Mouse (Mus musculus) hindbrain, embryonic 11.5 days (tissue): ENCODE data around the gene Osbpl3. TPM values are rescaled to one million over a fixed set of nuclear protein-coding genes. Genes with fewer than 3 reads are reported as not detected.

ENCODE experiments used
- ATAC-seq: fragments of 200-750 bp; cut with Nextera tagmentation; 2 replicates; pipeline ENCODE4 v1.8.0; 2017; ENCODE audit warnings: mild to moderate bottlenecking, moderate TSS enrichment, moderate library complexity; ENCODE audit not compliant: low FRiP score
- DNase-seq: peaks from one replicate; pipeline ENCODE4 v3.0.0-alpha.2; 2015; ENCODE audit warnings: low spot score
- H3K27ac ChIP-seq: fragments of 300-500 bp; sonication (generic); 2 replicates; pipeline ENCODE4 v1.5.1; 2014; ENCODE audit warnings: mild to moderate bottlenecking, low read depth, low read length
- H3K27me3 ChIP-seq: fragments of 300-500 bp; sonication (generic); 2 replicates; pipeline ENCODE4 v1.6.1; 2014; ENCODE audit warnings: mild to moderate bottlenecking, low read length, moderate library complexity, mixed read lengths; ENCODE audit not compliant: control insufficient read depth, insufficient read depth
- H3K36me3 ChIP-seq: fragments of 300-500 bp; sonication (generic); 2 replicates; pipeline ENCODE4 v1.6.1; 2014; ENCODE audit warnings: mild to moderate bottlenecking, low read length, moderate library complexity, mixed read lengths; ENCODE audit not compliant: control insufficient read depth, insufficient read depth
- H3K4me1 ChIP-seq: fragments of 300-500 bp; sonication (generic); replicated peaks from 2 replicates; pipeline ENCODE4 v1.6.1; 2014; ENCODE audit warnings: low read length, mixed read lengths; ENCODE audit not compliant: control insufficient read depth, insufficient read depth
- H3K4me2 ChIP-seq: fragments of 300-500 bp; sonication (generic); replicated peaks from 2 replicates; pipeline ENCODE4 v1.6.1; 2014; ENCODE audit warnings: mild to moderate bottlenecking, low read depth, low read length
- H3K4me3 ChIP-seq: fragments of 300-500 bp; sonication (generic); 2 replicates; pipeline ENCODE4 v1.5.1; 2014; ENCODE audit warnings: low read depth, low read length
- H3K9ac ChIP-seq: fragments of 300-500 bp; sonication (generic); 2 replicates; pipeline ENCODE4 v1.6.1; 2014; ENCODE audit warnings: low read depth, low read length
- H3K9me3 ChIP-seq: fragments of 300-500 bp; sonication (generic); 2 replicates; pipeline ENCODE4 v1.6.1; 2016; ENCODE audit warnings: low read length; ENCODE audit not compliant: control insufficient read depth
- WGBS: fragments of 180-500 bp; shearing (Covaris S2); extraction: QIAGEN DNeasy Blood & Tissue Kit; methylation state at CpG from one replicate; pipeline ENCODE4 v1.1.7; 2014; 5-methylcytosine and 5-hydroxymethylcytosine counted together
- polyA plus RNA-seq: library from polyadenylated mRNA; unstranded; fragments of >200 nt; fragmentation: Nextera tagmentation; extraction: Ambion mirVana; gene quantifications from 2 replicates; pipeline ENCODE4 v1.2.1, GENCODE M21; 2014

The Osbpl3 gene
- polyA plus RNA-seq, 1 experiment from 2014 or later, result 7.2 TPM

GRCm38 (mm10) chr6:50420413-50420812 lies 35.6 kb downstream of the Osbpl3 start:
- H3K9me3 ChIP-seq, result no peaks in the 10 kb centered on the region
- WGBS, result 82% methylated on average over 2 of the region's 2 CpGs
- ATAC-seq (no peak), DNase-seq (no peak)
- H3K9ac ChIP-seq, result no peak overlapping the region
- no peaks in the 10 kb centered on the region for H3K27me3 ChIP-seq
- H3K4me3 ChIP-seq, result no peak overlapping the region
- no peaks in the 10 kb centered on the region for H3K36me3 ChIP-seq
- no peak overlapping the region for H3K27ac ChIP-seq
- no peak overlapping the region for H3K4me2 ChIP-seq
- H3K4me1 ChIP-seq, result no peaks in the 10 kb centered on the region

GRCm38 (mm10) chr6:50419518-50420290 lies 36.3 kb downstream of the Osbpl3 start:
- WGBS, result 86% methylated on average over 10 of the region's 10 CpGs
- H3K27ac ChIP-seq, result no peak overlapping the region
- no peaks in the 10 kb centered on the region for H3K36me3 ChIP-seq
- no peaks in the 10 kb centered on the region for H3K9me3 ChIP-seq
- no peak for ATAC-seq
- no peaks in the 10 kb centered on the region for H3K4me1 ChIP-seq
- H3K4me2 ChIP-seq, result no peak overlapping the region
- no peaks in the 10 kb centered on the region for H3K27me3 ChIP-seq
- no peak for DNase-seq
- no peak overlapping the region for H3K4me3 ChIP-seq
- no peak overlapping the region for H3K9ac ChIP-seq

GRCm38 (mm10) chr6:50418951-50419350 lies 37.0 kb downstream of the Osbpl3 start:
- DNase-seq (no peak), ATAC-seq (no peak)
- Histone ChIP-seq H3K9ac (no peak overlapping the region), H3K9me3 (no peaks in the 10 kb centered on the region), H3K36me3 (no peaks in the 10 kb centered on the region), H3K27ac (no peak overlapping the region), H3K27me3 (no peaks in the 10 kb centered on the region), H3K4me3 (no peak overlapping the region), H3K4me2 (no peak overlapping the region), H3K4me1 (no peaks in the 10 kb centered on the region)
- 83% methylated on average over 4 of the region's 4 CpGs for WGBS

GRCm38 (mm10) chr6:50416854-50417253 lies 39.1 kb downstream of the Osbpl3 start:
- Histone ChIP-seq H3K9me3 (no peaks in the 10 kb centered on the region), H3K4me3 (no peak overlapping the region), H3K36me3 (no peaks in the 10 kb centered on the region), H3K27ac (no peak overlapping the region), H3K9ac (no peak overlapping the region), H3K4me1 (no peaks in the 10 kb centered on the region), H3K4me2 (no peak overlapping the region), H3K27me3 (no peaks in the 10 kb centered on the region)
- DNase-seq, result no peak
- WGBS, result 97% methylated on average over 5 of the region's 5 CpGs
- ATAC-seq, result no peak

GRCm38 (mm10) chr6:50415431-50415830 lies 40.6 kb downstream of the Osbpl3 start:
- ATAC-seq (no peak), DNase-seq (no peak)
- Histone ChIP-seq H3K27ac (no peak overlapping the region), H3K27me3 (no peaks in the 10 kb centered on the region), H3K4me2 (no peak overlapping the region), H3K36me3 (no peaks in the 10 kb centered on the region), H3K4me3 (no peak overlapping the region), H3K4me1 (no peaks in the 10 kb centered on the region), H3K9me3 (no peaks in the 10 kb centered on the region), H3K9ac (no peak overlapping the region)
- 85% methylated on average over 6 of the region's 6 CpGs for WGBS

- Histone ChIP-seq H3K4me3 (no peak overlapping the region), H3K4me1 (no peaks in the 10 kb centered on the region), H3K36me3 (no peaks in the 10 kb centered on the region), H3K9me3 (no peaks in the 10 kb centered on the region), H3K27me3 (no peaks in the 10 kb centered on the region), H3K4me2 (no peak overlapping the region), H3K9ac (no peak overlapping the region), H3K27ac (no peak overlapping the region)
- no peak for DNase-seq
- WGBS, result 86% methylated on average over 6 of the region's 6 CpGs
- ATAC-seq, result no peak
Measured at GRCm38 (mm10) chr6:50414547-50414946, 41.5 kb downstream of the Osbpl3 start.

- Histone ChIP-seq H3K9me3 (no peaks in the 10 kb centered on the region), H3K36me3 (no peaks in the 10 kb centered on the region), H3K27ac (no peak overlapping the region), H3K4me3 (no peak overlapping the region), H3K4me1 (no peaks in the 10 kb centered on the region), H3K9ac (no peak overlapping the region), H3K4me2 (no peak overlapping the region), H3K27me3 (no peaks in the 10 kb centered on the region)
- WGBS, result 93% methylated on average over 1 of the region's 1 CpGs
- ATAC-seq, result no peak
- DNase-seq, result no peak
Measured at GRCm38 (mm10) chr6:50413381-50413780, 42.6 kb downstream of the Osbpl3 start.

- Histone ChIP-seq H3K9ac (no peak overlapping the region), H3K27ac (no peak overlapping the region), H3K4me2 (no peak overlapping the region), H3K4me1 (no peaks in the 10 kb centered on the region), H3K4me3 (no peak overlapping the region), H3K9me3 (no peaks in the 10 kb centered on the region), H3K27me3 (no peaks in the 10 kb centered on the region), H3K36me3 (no peaks in the 10 kb centered on the region)
- WGBS, result 45% methylated on average over 4 of the region's 4 CpGs
- ATAC-seq (no peak), DNase-seq (no peak)
Measured at GRCm38 (mm10) chr6:50412174-50412573, 43.8 kb downstream of the Osbpl3 start.

GRCm38 (mm10) chr6:50404698-50405097 lies 51.3 kb downstream of the Osbpl3 start:
- H3K9me3 ChIP-seq, result no peaks in the 10 kb centered on the region
- 51% methylated on average over 11 of the region's 11 CpGs for WGBS
- H3K9ac ChIP-seq, result no peak overlapping the region
- no peak overlapping the region for H3K27ac ChIP-seq
- H3K27me3 ChIP-seq, result no peaks in the 10 kb centered on the region
- H3K36me3 ChIP-seq, result no peaks in the 10 kb centered on the region
- peak; percentile 7 for DNase-seq
- H3K4me3 ChIP-seq, result no peak overlapping the region
- H3K4me2 ChIP-seq, result no peak overlapping the region
- ATAC-seq, result no peak
- no peaks in the 10 kb centered on the region for H3K4me1 ChIP-seq
